Mouse (Mus musculus) spleen, adult 2 months (tissue): ENCODE results near the gene Gng12. TPM values are rescaled to one million over a fixed set of nuclear protein-coding genes. Genes with fewer than 3 reads are reported as not detected.

Source experiments
- DNase-seq, 2 experiments: peaks; one replicate each; pipeline versions ENCODE4 v3.0.0 to v3.0.0-alpha.2; 2012 to 2021; ENCODE audit warnings: low spot score in 2 of 2, low read depth in 1 of 2
- H3K27ac ChIP-seq: fragments of 200-500 bp; 2 replicates; pipeline ENCODE4 v1.5.1; 2012; ENCODE audit warnings: low read length, inconsistent platforms; ENCODE audit not compliant: insufficient read depth
- H3K27me3 ChIP-seq: fragments of 200-500 bp; 2 replicates; pipeline ENCODE4 v1.6.1; 2012; ENCODE audit warnings: mild to moderate bottlenecking, moderate library complexity, low read length, inconsistent platforms; ENCODE audit not compliant: control insufficient read depth, insufficient read depth
- H3K36me3 ChIP-seq: fragments of 200-500 bp; 2 replicates; pipeline ENCODE4 v1.6.1; 2012; ENCODE audit warnings: mild to moderate bottlenecking, low read length, inconsistent platforms; ENCODE audit not compliant: control insufficient read depth, insufficient read depth
- H3K4me1 ChIP-seq: fragments of 200-500 bp; 2 replicates; pipeline ENCODE4 v1.6.1; 2011; ENCODE audit warnings: inconsistent platforms; ENCODE audit not compliant: control insufficient read depth, insufficient read depth, insufficient read length
- H3K4me3 ChIP-seq: fragments of 200-500 bp; 2 replicates; pipeline ENCODE4 v1.5.1; 2011; ENCODE audit warnings: mild to moderate bottlenecking, inconsistent platforms; ENCODE audit not compliant: insufficient read depth, insufficient read length; ENCODE audit errors: extremely low read depth
- CTCF ChIP-seq: fragments of 200-500 bp; IDR thresholded peaks from 2 replicates; pipeline ENCODE4 v1.5.1; 2011; ENCODE audit warnings: mild to moderate bottlenecking, inconsistent platforms; ENCODE audit not compliant: insufficient read depth, insufficient read length, insufficient replicate concordance; ENCODE audit errors: extremely low read depth
- POLR2A ChIP-seq: fragments of 200-500 bp; IDR thresholded peaks from 2 replicates; pipeline ENCODE4 v1.6.1; 2011; ENCODE audit warnings: low read depth, low read length, inconsistent platforms
- WGBS: fragments of 180-500 bp; shearing (Covaris S2); methylation state at CpG from one replicate; pipeline ENCODE4 v1.1.7; 2018; 5-methylcytosine and 5-hydroxymethylcytosine counted together
- polyA plus RNA-seq: library from polyadenylated mRNA; depleted of rRNA; stranded (reverse); fragments of >200 nt; gene quantifications from 2 replicates; pipeline ENCODE4 v1.2.3, GENCODE M21; 2012

Gene Gng12
- polyA plus RNA-seq, 1 experiment: 6.9 TPM

GRCm38 (mm10) chr6:66915592-66915991, 19.4 kb downstream of the Gng12 start:
- no peak overlapping the region for H3K4me3 ChIP-seq
- H3K36me3 ChIP-seq: no peaks in the 10 kb centered on the region
- no peaks in the 10 kb centered on the region for H3K27me3 ChIP-seq
- no peak overlapping the region for H3K27ac ChIP-seq
- 92% methylated on average over 2 of the region's 2 CpGs for WGBS
- H3K4me1 ChIP-seq: no peaks in the 10 kb centered on the region
- TF ChIP-seq CTCF: no peak
- no peak for TF ChIP-seq POLR2A
- no peak for DNase-seq

GRCm38 (mm10) chr6:66917032-66917431, 20.8 kb downstream of the Gng12 start:
- no peaks in the 10 kb centered on the region for H3K4me1 ChIP-seq
- no peak overlapping the region for H3K27ac ChIP-seq
- no peak for DNase-seq
- no peaks in the 10 kb centered on the region for H3K27me3 ChIP-seq
- TF ChIP-seq CTCF (no peak), POLR2A (no peak)
- 70% methylated on average over 7 of the region's 7 CpGs for WGBS
- H3K36me3 ChIP-seq: no peaks in the 10 kb centered on the region
- H3K4me3 ChIP-seq: no peak overlapping the region

- H3K27me3 ChIP-seq: no peaks in the 10 kb centered on the region
- DNase-seq: no peak
- WGBS: 92% methylated on average over 4 of the region's 4 CpGs
- no peaks in the 10 kb centered on the region for H3K36me3 ChIP-seq
- H3K4me1 ChIP-seq: no peaks in the 10 kb centered on the region
- no peak overlapping the region for H3K27ac ChIP-seq
- TF ChIP-seq CTCF (no peak), POLR2A (no peak)
- H3K4me3 ChIP-seq: no peak overlapping the region
Observed at GRCm38 (mm10) chr6:66920786-66921185, 24.6 kb downstream of the Gng12 start.

GRCm38 (mm10) chr6:66921755-66922154, 25.6 kb downstream of the Gng12 start:
- no peaks in the 10 kb centered on the region for H3K4me1 ChIP-seq
- DNase-seq: no peak
- no peak overlapping the region for H3K27ac ChIP-seq
- H3K36me3 ChIP-seq: no peaks in the 10 kb centered on the region
- H3K4me3 ChIP-seq: no peak overlapping the region
- H3K27me3 ChIP-seq: no peaks in the 10 kb centered on the region
- WGBS: 67% methylated on average over 4 of the region's 4 CpGs
- no peak for TF ChIP-seq POLR2A
- no peak for TF ChIP-seq CTCF

- no peak overlapping the region for H3K27ac ChIP-seq
Observed at GRCm38 (mm10) chr6:66922501-66922900, 26.3 kb downstream of the Gng12 start.

GRCm38 (mm10) chr6:66923851-66924250, 27.7 kb downstream of the Gng12 start:
- no peaks in the 10 kb centered on the region for H3K36me3 ChIP-seq
- no peak for TF ChIP-seq CTCF
- no peak for TF ChIP-seq POLR2A
- no peaks in the 10 kb centered on the region for H3K27me3 ChIP-seq
- H3K27ac ChIP-seq: no peak overlapping the region
- H3K4me1 ChIP-seq: no peaks in the 10 kb centered on the region
- no peak overlapping the region for H3K4me3 ChIP-seq
- 91% methylated on average over 4 of the region's 4 CpGs for WGBS
- no peak for DNase-seq

More at GRCm38 (mm10) chr6:66922501-66922900, 26.3 kb downstream of the Gng12 start:
- Histone ChIP-seq H3K4me1 (no peaks in the 10 kb centered on the region), H3K4me3 (no peak overlapping the region), H3K27me3 (no peaks in the 10 kb centered on the region), H3K36me3 (no peaks in the 10 kb centered on the region)
- TF ChIP-seq CTCF: no peak
- no peak for TF ChIP-seq POLR2A
- 90% methylated on average over 7 of the region's 7 CpGs for WGBS
- DNase-seq: no peak

- Histone ChIP-seq H3K4me1 (no peaks in the 10 kb centered on the region; the same call in 1 of the 2 replicates), H3K27me3 (no peaks in the 10 kb centered on the region), H3K4me3 (no peak overlapping the region), H3K36me3 (no peaks in the 10 kb centered on the region), H3K27ac (no peak overlapping the region)
- TF ChIP-seq CTCF (no peak), POLR2A (no peak)
- 87% methylated on average over 7 of the region's 7 CpGs for WGBS
- no peak for DNase-seq
Observed at GRCm38 (mm10) chr6:66924315-66924965, 28.2 kb downstream of the Gng12 start.
